Mouse (Mus musculus): ENCODE measurements around the gene Mrpl22. TPM values are rescaled to one million over a fixed set of nuclear protein-coding genes. Genes with fewer than 3 reads are reported as not detected.
"Not testable (repeated sequence)": the region's sequence is repeated elsewhere in the genome, so short reads cannot be mapped to it uniquely, and the experiment has no call there.

Gene Mrpl22
- polyA plus RNA-seq, 1 experiment from 2014 or later, result 112 TPM

GRCm38 (mm10) chr11:58198663-58199062 lies 27.2 kb downstream of the Mrpl22 start:
- H3K4me3 ChIP-seq (ENCODE audit: low read length), result peak overlapping the region; percentile 80
- no peaks in the 10 kb centered on the region for H3K27me3 ChIP-seq (ENCODE audit: control insufficient read depth, insufficient read depth, low read length)
- H3K27ac ChIP-seq (ENCODE audit: low read length), result no peak overlapping the region
- H3K4me1 ChIP-seq (ENCODE audit: control insufficient read depth, insufficient read depth, low read length), result peaks cover 9% of the 10 kb centered on the region
- no peak for ATAC-seq (replicated peaks; ENCODE audit: extremely low read depth, insufficient read depth, low FRiP score)
- no peaks in the 10 kb centered on the region for H3K36me3 ChIP-seq (ENCODE audit: control insufficient read depth, insufficient read depth)
- H3K9ac ChIP-seq (ENCODE audit: low read length), result no peak overlapping the region
- H3K4me2 ChIP-seq (ENCODE audit: low read depth, low read length), result peak overlapping the region; percentile 83
- no peaks in the 10 kb centered on the region for H3K9me3 ChIP-seq (replicated peaks; ENCODE audit: control insufficient read depth, low read length)
- 83% methylated on average over 4 of the region's 4 CpGs for WGBS

GRCm38 (mm10) chr11:58199229-58200037 lies 28.0 kb downstream of the Mrpl22 start, which contains the start of the genes Igtp and Irgm2:
Igtp (plus strand) TSS chr11:58199556.
Irgm2 (plus strand) TSS chr11:58199618.
- peak within 1 kb of the TSS; percentile 81 for H3K9ac ChIP-seq (ENCODE audit: low read length)
- not testable (repeated sequence) for H3K9me3 ChIP-seq (replicated peaks; ENCODE audit: control insufficient read depth, low read length); H3K27me3 ChIP-seq (ENCODE audit: control insufficient read depth, insufficient read depth, low read length); H3K4me1 ChIP-seq (ENCODE audit: control insufficient read depth, insufficient read depth, low read length); H3K36me3 ChIP-seq (ENCODE audit: control insufficient read depth, insufficient read depth)
- ATAC-seq (replicated peaks; ENCODE audit: extremely low read depth, insufficient read depth, low FRiP score), result peak; percentile 86
- H3K4me3 ChIP-seq (ENCODE audit: low read length), result peak within 1 kb of the TSS; percentile 80
- H3K4me2 ChIP-seq (ENCODE audit: low read depth, low read length), result peak within 1 kb of the TSS; percentile 83
- peak within 1 kb of the TSS; percentile 84 for H3K27ac ChIP-seq (ENCODE audit: low read length)
- WGBS, result 4% methylated on average over 14 of the region's 15 CpGs

GRCm38 (mm10) chr11:58200226-58200625 lies 28.8 kb downstream of the Mrpl22 start:
- Histone ChIP-seq H3K4me1 (ENCODE audit: control insufficient read depth, insufficient read depth, low read length) (peaks cover 3% of the 10 kb centered on the region; the same call in 1 of the 2 replicates), H3K9ac (ENCODE audit: low read length) (no peak overlapping the region; the same call in 1 of the 2 replicates), H3K36me3 (ENCODE audit: control insufficient read depth, insufficient read depth) (no peaks in the 10 kb centered on the region), H3K4me2 (ENCODE audit: low read depth, low read length) (peak overlapping the region; percentile 83), H3K27ac (ENCODE audit: low read length) (no peak overlapping the region), H3K4me3 (ENCODE audit: low read length) (peak overlapping the region; percentile 80), H3K9me3 (replicated peaks; ENCODE audit: control insufficient read depth, low read length) (no peaks in the 10 kb centered on the region), H3K27me3 (ENCODE audit: control insufficient read depth, insufficient read depth, low read length) (no peaks in the 10 kb centered on the region)
- 73% methylated on average over 4 of the region's 4 CpGs for WGBS
- no peak for ATAC-seq (replicated peaks; ENCODE audit: extremely low read depth, insufficient read depth, low FRiP score)

- no peak for ATAC-seq (replicated peaks; ENCODE audit: extremely low read depth, insufficient read depth, low FRiP score)
- Histone ChIP-seq H3K27me3 (ENCODE audit: control insufficient read depth, insufficient read depth, low read length) (no peaks in the 10 kb centered on the region), H3K36me3 (ENCODE audit: control insufficient read depth, insufficient read depth) (no peaks in the 10 kb centered on the region), H3K4me1 (ENCODE audit: control insufficient read depth, insufficient read depth, low read length) (peaks cover 3% of the 10 kb centered on the region; the same call in 1 of the 2 replicates), H3K4me3 (ENCODE audit: low read length) (no peak overlapping the region), H3K4me2 (ENCODE audit: low read depth, low read length) (no peak overlapping the region), H3K27ac (ENCODE audit: low read length) (no peak overlapping the region), H3K9me3 (replicated peaks; ENCODE audit: control insufficient read depth, low read length) (no peaks in the 10 kb centered on the region), H3K9ac (ENCODE audit: low read length) (no peak overlapping the region)
- 79% methylated on average over 12 of the region's 12 CpGs for WGBS
Observed at GRCm38 (mm10) chr11:58201052-58201451, 29.6 kb downstream of the Mrpl22 start.

- ATAC-seq (replicated peaks; ENCODE audit: extremely low read depth, insufficient read depth, low FRiP score), result no peak
- H3K4me3 ChIP-seq (ENCODE audit: low read length), result no peak overlapping the region
- H3K4me2 ChIP-seq (ENCODE audit: low read depth, low read length), result no peak overlapping the region
- no peaks in the 10 kb centered on the region for H3K27me3 ChIP-seq (ENCODE audit: control insufficient read depth, insufficient read depth, low read length)
- peaks cover 16% of the 10 kb centered on the region for H3K4me1 ChIP-seq (ENCODE audit: control insufficient read depth, insufficient read depth, low read length)
- 97% methylated on average over 1 of the region's 1 CpGs for WGBS
- H3K9me3 ChIP-seq (replicated peaks; ENCODE audit: control insufficient read depth, low read length), result no peaks in the 10 kb centered on the region
- 0 out of 2 replicates have a peak, but pooled peaks cover 3% of the 10 kb centered on the region for H3K36me3 ChIP-seq (ENCODE audit: control insufficient read depth, insufficient read depth)
- peak overlapping the region; percentile 29; the same call in 1 of the 2 replicates for H3K27ac ChIP-seq (ENCODE audit: low read length)
- no peak overlapping the region for H3K9ac ChIP-seq (ENCODE audit: low read length)
Observed at GRCm38 (mm10) chr11:58210321-58210886, 38.9 kb downstream of the Mrpl22 start.

- ATAC-seq (replicated peaks; ENCODE audit: extremely low read depth, insufficient read depth, low FRiP score), result peak; percentile 25; the same call in 1 of the 2 replicates
- Histone ChIP-seq H3K27ac (ENCODE audit: low read length) (peak overlapping the region; percentile 29), H3K4me2 (ENCODE audit: low read depth, low read length) (peak overlapping the region; percentile 32), H3K4me1 (ENCODE audit: control insufficient read depth, insufficient read depth, low read length) (peaks cover 22% of the 10 kb centered on the region), H3K27me3 (ENCODE audit: control insufficient read depth, insufficient read depth, low read length) (no peaks in the 10 kb centered on the region), H3K36me3 (ENCODE audit: control insufficient read depth, insufficient read depth) (0 out of 2 replicates have a peak, but pooled peaks cover 3% of the 10 kb centered on the region), H3K4me3 (ENCODE audit: low read length) (no peak overlapping the region), H3K9me3 (replicated peaks; ENCODE audit: control insufficient read depth, low read length) (no peaks in the 10 kb centered on the region), H3K9ac (ENCODE audit: low read length) (peak overlapping the region; percentile 20; the same call in 1 of the 2 replicates)
- WGBS, result 18% methylated on average over 9 of the region's 9 CpGs
Observed at GRCm38 (mm10) chr11:58211062-58211681, 39.7 kb downstream of the Mrpl22 start.

- ATAC-seq (replicated peaks; ENCODE audit: extremely low read depth, insufficient read depth, low FRiP score), result no peak
Observed at GRCm38 (mm10) chr11:58211682-58212067, 40.2 kb downstream of the Mrpl22 start.

GRCm38 (mm10) chr11:58213673-58214342 lies 42.3 kb downstream of the Mrpl22 start:
- no peaks in the 10 kb centered on the region for H3K27me3 ChIP-seq (ENCODE audit: control insufficient read depth, insufficient read depth, low read length)
- H3K36me3 ChIP-seq (ENCODE audit: control insufficient read depth, insufficient read depth), result no peaks in the 10 kb centered on the region
- no peak for ATAC-seq (replicated peaks; ENCODE audit: extremely low read depth, insufficient read depth, low FRiP score)
- no peaks in the 10 kb centered on the region for H3K9me3 ChIP-seq (replicated peaks; ENCODE audit: control insufficient read depth, low read length)
- no peak overlapping the region for H3K9ac ChIP-seq (ENCODE audit: low read length)
- peaks cover 22% of the 10 kb centered on the region for H3K4me1 ChIP-seq (ENCODE audit: control insufficient read depth, insufficient read depth, low read length)
- H3K4me3 ChIP-seq (ENCODE audit: low read length), result no peak overlapping the region
- 67% methylated on average over 7 of the region's 7 CpGs for WGBS
- no peak overlapping the region for H3K27ac ChIP-seq (ENCODE audit: low read length)
- peak overlapping the region; percentile 80; the same call in 1 of the 2 replicates for H3K4me2 ChIP-seq (ENCODE audit: low read depth, low read length)

More at GRCm38 (mm10) chr11:58211682-58212067, 40.2 kb downstream of the Mrpl22 start:
- Histone ChIP-seq H3K9ac (ENCODE audit: low read length) (0 out of 2 replicates have a peak overlapping the region, but pooled peaks have one; percentile 20), H3K4me3 (ENCODE audit: low read length) (no peak overlapping the region), H3K4me2 (ENCODE audit: low read depth, low read length) (peak overlapping the region; percentile 32; the same call in 1 of the 2 replicates), H3K9me3 (replicated peaks; ENCODE audit: control insufficient read depth, low read length) (no peaks in the 10 kb centered on the region), H3K27me3 (ENCODE audit: control insufficient read depth, insufficient read depth, low read length) (no peaks in the 10 kb centered on the region), H3K36me3 (ENCODE audit: control insufficient read depth, insufficient read depth) (0 out of 2 replicates have a peak, but pooled peaks cover 3% of the 10 kb centered on the region), H3K4me1 (ENCODE audit: control insufficient read depth, insufficient read depth, low read length) (peaks cover 22% of the 10 kb centered on the region), H3K27ac (ENCODE audit: low read length) (peak overlapping the region; percentile 29; the same call in 1 of the 2 replicates)
- WGBS, result 47% methylated on average over 2 of the region's 2 CpGs

All from heart, embryonic 16.5 days (tissue).